Mouse (Mus musculus) monocyte, adult 5-6 weeks (primary cell): ENCODE results near the gene Reep3. TPM values are rescaled to one million over a fixed set of nuclear protein-coding genes. Genes with fewer than 3 reads are reported as not detected.
A peak's percentile ranks its signal among the peaks of the same experiment; 100 is the strongest.

Source experiments
- ATAC-seq: fragments of 153-309, 156-312 bp; replicated peaks from 2 replicates; pipeline ENCODE4 v1.8.0; 2017; ENCODE audit warnings: mild to moderate bottlenecking; ENCODE audit not compliant: low TSS enrichment, insufficient number of reproducible peaks, severe bottlenecking, poor library complexity, low FRiP score
- total RNA-seq: library from RNA; stranded (forward); fragments of 200-1000, 200-491, 200-594 nt; gene quantifications from 3 replicates; pipeline ENCODE4 v1.2.3, GENCODE M21; 2017

Gene Reep3
- total RNA-seq, 1 experiment from 2014 or later, result 12.9 TPM

DNA sequence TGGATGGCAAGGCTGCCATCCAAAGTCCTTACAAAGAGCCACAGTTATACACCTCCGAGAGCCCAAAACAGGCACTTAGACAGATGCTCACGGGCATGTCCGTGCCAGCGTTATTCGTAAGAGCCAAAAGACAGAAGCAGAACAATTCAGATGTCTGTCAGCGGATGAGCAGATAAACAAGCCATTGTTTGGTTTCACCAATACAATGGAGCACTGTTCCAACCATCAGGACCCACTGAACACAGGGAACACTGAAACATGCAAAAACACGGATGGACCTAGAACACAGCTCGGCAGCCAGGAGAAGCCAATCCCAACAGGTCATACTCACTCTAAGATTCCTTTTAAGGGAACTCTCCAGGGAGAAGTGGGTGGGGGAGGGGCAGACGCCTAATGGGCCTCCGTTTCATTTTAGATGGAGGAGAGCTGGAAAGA lies 35.4 kb downstream of the Reep3 start:
- ATAC-seq, result no peak

DNA sequence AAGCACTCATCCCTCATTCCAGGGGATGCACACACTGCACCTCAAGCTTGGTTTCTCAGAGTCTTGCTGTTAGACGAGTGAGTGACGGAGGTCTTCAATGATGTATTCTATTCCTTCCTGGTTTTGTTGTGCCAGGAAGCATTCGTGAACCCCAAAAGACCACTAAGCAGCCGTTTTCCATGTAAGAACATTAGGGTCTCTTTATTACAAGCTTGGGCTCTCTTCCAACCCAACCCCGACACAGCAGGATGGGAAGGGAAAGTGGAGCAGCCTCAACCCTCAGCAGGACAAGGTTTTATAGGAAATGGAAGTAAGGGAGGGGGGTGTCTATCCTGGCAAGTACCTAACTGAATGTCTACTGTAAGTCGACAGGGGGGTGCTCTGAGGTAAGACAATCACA lies 38.0 kb downstream of the Reep3 start:
- ATAC-seq, result no peak

DNA sequence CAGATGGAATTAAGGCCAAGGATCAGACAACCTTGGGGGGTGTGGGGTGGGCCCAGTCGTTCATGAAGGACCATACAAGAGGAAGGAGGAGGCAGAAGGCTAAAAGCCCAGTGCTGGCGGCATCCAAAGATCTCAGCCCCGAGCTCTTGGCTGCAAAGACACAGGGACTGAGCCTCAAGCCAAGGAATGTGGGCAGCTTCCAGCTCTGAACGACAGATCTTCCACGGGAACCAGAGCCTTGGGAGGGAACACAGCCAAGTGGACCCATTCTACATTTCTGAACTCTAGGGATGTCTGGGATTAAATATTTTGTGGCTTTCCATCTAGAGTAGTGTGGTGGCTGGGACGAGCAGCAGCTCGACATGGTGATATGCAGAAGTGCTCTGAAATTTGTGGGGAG lies 38.4 kb downstream of the Reep3 start:
- ATAC-seq, result no peak

DNA sequence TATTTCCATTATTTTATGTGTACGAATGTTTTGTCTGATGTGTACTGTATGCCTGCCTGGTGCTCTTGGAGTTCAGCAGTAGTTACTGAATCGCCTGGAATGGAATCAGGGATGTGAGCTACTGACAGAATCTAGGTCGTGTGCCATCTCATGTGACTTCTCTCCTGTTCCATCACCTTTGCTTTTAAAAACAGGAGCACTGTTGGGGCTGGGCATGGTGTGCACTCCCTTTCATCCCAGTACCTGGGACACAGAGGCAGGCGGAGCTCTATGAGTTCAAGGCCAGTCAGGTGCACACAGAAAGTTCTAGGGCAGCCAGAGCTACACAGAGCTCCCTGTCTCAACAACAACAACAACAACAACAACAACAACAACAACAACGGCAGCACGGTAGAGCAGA lies 39.0 kb downstream of the Reep3 start:
- no peak for ATAC-seq

DNA sequence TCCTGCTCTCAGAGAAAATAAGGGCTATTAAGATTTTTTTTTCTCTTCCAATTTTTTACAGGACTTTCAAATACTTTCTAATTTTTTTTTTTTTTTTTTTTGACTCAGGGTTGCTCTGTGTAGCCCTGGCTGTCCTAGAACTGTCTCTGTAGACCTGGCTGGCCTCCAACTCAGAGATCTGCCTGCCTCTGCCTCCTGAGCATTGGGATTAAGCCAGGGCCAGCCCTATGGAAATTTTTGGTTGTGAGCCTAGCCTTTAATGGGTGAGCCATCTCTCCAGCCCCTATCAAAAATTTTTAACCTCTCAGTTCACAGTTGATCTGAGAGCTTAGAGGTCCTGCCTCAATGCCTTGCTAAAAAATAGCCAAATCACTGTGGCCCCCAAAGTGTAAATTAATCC lies 39.5 kb downstream of the Reep3 start:
- no peak for ATAC-seq

DNA sequence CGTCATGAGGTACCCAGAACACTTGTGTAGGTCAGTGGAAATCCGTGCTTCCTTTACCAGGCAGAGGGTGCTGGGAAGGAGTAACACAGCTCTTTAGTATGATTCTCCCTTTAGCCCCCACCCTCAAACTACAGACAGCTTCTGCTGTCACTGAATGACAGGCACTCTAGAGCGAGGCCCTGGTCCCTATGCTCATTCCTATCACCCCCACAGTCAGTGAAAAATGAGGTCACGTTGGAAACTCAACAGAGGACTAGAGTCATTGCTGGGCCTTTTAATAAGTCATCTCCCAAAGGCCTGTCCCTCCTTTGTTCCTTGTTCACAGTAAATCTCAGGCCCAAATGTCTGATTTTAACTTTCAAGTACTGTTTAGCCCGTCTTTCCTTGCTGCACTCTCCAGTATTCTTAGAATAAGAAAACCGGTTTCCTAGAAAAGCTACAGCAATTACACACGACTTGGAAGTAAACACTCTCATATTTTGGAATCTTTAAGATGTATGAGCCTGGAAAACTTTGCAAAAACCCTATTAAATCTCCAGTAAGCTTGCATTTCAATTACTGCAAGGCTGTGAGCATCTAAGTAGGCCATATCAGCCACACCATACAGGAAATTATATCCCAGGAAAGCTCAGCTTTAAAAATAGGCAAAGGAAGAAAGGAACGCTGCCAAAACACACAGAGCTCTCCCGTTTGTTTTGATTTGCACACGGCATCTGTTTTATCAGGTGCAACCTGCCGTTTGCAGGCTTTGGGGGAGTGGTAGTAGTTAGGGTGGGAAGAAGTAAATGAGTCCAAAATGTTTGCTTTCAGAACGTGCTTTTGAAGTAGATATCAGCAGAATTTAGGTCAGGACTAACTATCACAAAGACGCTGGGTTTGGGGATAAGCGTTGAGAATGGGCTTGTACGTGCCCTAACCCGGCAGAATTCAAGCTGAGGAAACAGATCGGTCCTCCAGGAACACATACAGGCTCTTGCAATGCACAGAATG lies 40.6 kb downstream of the Reep3 start:
- ATAC-seq, result no peak

DNA sequence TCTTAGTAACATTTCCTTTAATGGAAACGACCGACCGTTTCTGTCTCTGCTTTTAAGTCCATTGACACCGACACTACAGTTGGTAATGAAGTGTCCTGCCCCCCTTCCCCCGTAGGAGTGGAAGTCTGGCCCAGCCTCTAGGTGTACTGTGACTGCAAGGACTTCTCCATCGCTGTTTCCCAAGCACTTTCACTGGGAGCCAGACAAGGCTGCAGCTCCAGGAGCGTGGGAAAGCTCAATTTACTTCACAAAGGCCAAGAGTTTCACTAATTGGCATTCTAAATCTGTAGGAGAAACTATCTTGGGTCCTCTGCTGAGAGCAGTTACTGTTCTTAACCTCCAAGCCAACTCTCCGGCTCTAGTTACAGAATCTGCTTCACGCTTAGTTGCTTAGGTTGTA lies 43.3 kb downstream of the Reep3 start:
- ATAC-seq, result no peak

DNA sequence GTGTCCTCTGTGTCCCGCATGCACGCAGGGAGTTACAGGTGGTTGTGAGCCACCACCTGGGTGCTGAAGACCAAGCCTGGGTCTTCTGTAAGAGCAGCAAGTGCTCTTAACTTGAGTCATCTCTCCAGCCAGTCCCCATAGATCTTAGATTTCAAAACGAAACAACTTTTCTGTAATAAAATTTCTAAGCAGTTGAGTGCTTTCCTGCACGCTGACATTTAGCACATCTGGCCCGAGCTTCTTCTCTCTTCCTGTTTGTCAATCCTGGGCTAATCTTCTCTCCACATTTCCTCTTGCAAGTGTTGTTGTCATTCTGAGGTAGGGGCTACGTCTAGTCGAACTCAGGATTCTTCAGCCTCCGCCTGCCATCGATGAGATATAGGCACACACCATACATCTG lies 44.3 kb downstream of the Reep3 start:
- no peak for ATAC-seq

DNA sequence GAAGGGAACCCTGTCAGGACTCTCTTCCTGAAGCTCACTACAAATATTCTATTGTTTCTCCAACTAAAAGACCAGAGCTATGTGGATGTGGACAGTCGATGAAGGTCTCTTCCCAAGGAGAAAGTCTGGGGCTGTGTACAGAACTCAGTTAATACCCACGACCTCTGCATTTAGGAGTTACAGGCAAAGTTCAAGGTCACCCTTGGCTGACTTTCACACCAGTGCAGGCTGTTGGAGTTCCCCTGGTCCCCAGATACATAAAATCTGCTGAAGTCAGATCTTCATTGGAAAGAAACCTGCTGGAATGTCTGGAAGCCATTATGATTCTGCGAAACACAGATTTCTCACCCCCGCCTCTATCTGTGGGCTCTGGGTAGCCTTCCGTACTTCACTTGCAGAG lies 45.3 kb downstream of the Reep3 start:
- ATAC-seq, result no peak

DNA sequence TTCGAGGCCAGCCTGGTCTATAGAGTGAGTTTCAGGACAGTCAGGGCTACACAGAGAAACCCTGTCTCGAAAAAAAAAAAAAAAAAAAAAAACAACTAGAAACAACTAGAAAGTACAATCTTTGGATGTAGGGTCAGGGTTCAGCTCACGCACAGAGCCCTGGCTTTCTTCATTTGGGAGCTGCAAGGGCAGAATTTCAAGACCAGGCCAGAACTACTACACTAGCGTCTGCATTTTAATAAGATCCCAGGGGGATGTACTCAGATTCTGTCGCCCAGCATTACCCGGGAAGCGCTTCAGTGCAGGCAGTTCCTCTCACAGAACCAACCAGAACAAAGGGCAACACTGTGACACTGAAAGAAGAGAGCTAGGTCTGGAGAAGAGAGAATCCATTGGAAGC lies 46.0 kb downstream of the Reep3 start:
- ATAC-seq, result no peak

DNA sequence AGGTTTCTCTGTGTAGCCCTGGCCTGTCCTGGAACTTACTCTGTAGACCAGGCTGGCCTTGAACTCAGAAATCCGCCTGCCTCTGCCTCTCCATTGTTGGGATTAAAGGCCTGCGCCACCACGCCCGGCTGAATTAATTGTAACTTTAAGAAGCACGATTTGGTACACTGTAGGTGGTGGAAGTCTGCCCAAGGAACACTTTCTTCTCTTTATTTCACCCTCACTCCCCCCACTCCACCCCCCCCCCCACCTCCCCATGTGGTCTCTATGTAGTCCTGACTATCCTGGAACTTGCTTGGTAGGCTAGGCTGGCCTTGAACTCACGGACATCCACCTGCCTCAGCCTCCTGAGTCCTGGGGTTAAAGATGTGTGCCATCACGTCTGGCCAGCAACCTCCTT lies 47.1 kb downstream of the Reep3 start:
- ATAC-seq, result no peak

DNA sequence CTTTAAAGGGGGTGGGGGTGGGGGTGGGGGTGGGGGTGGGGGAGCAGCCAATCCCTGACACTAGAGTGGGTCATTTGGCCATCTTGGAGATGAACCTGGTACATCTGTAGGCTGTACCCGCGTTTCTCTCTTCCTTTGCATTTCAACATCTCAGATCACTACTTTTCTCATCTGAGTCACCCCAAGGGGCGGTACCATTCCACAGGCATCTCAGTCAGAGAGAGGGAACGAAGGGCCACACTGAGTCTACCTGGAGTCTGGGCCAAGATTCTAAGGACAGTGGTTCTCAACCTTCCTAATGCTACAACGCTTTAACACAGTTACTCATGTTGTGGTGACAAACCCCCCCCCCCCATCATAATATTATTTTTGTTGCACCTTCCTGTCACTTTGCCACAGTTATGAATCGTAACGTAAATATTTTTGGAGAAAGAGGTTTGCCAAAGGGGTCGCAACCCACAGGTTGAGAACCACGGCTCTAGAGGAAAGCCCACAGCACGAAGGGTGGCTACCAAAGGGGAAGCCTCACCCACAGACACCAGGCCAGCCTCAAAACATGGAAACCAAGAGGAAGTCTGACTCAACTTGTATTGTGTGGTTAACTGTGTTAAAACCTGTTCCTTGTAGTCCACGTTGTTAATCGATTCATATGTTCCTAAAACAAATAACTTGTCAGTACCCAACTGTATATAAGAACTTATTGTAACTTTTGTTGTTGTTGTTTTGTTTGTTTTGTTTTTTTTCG lies 47.7 kb downstream of the Reep3 start:
- ATAC-seq, result peak; percentile 81

DNA sequence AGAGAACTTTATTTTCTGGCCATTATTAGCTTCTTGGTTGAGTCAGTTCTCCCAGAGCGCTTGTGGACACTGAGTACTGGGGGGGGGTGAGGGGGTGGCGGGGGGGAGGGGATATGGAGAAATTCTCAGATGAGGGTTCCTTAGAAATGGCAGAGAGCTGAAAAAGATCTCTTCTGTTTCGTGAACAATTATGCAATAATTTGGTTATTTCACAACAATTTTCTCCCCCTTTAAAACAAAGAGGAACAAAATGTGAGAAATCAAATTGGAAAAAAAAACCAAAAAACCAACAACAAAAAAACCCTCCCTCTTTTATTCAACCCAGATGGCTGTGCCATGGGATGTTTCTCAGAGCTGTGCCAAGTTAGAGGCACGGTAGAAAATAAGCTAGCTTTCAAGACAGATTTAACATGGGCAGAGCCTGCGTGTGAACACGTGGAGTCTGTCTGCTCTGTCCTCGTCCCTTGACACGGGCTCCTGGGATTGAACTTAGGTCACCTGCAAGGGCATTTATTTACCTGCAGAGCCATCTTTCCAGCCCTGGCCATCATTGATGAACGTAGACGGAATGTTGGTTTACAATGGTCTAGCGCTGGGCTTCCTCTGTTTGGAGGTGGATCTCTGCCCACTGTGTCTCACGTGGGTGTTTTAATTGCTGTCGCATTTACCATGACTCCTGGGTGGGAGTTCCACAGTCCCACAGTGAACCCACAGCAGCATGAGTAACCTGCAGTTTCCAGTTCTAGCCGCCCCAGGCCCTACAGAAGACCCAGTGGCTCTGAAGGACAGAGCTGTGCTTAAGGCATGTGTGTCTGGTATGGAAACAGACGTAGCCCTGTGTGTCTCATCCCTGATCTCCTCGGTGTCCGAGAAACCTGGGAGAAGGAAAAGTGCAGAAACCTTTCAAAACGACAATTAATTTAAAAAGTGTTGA lies 48.8 kb downstream of the Reep3 start:
- ATAC-seq, result no peak

DNA sequence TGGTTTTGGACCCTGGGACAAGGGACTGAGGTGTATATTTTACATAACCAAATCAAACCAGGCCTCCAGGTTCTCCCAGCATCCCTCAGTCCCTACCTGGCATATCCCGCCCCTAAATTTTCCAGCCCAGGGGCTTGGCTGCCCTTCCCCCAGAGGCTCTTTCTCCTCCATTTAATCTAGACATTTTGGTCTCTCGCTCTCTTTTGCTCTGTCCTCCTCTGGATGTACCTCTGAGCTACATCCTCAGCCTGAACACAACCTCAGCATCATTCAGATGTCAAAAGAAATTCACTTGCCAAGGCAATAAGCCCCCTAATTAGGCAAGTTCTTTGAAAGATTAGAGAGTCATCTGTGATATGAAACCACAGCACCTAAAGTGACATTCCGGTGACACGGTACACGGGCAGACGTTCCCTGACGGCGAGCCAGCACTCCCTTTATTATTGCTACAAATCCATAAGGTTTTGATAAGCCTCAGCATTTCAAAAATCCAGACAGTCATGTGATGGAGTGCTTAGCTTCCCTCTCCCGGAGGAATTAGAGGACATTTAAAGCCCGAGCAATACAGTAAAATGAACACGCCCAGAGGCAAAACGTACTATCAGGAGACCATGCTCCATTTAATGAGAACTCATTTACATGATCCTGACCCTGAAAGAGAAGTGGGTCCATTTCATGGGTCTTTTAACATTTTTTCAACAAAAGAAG lies 51.4 kb downstream of the Reep3 start:
- no peak for ATAC-seq

DNA sequence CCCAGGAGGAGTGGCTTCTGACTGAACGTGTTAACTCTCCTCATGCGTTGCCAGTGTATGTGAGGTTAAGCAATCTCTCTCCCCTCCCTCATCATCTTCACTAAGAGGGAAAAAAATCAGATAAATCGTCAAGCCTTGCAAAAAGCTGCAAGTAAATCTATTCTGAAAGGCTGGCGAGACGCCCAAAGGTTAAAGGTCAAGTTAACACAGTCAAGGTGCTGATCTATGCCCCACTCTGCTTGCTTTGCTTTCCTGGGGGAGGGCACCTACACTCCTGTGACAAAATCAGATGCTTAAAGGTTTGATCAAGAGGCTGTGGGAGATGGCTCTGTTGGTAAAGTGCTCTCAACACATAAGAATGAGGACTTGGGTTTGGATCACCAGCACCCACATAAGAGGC lies 52.4 kb downstream of the Reep3 start:
- no peak for ATAC-seq

DNA sequence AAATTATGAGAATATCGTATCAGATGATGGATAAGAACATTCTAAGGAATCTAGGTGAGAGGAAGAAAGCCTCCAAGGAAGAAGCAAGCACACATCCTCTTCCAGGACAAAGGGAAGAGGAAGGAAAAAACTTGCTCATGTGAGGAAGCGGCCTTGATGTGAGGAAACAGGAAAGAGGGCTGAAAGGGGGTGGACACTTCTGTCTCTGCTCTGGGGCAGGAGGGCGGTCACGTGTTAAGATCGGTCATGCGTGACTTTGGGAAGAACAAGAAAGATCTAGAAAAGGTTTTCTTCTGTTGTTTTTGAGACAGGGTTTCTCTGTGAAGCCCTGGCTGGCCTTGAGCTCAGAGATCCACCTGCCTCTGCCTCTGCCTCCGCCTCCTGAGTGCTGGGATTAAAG lies 53.5 kb downstream of the Reep3 start:
- ATAC-seq, result no peak

DNA sequence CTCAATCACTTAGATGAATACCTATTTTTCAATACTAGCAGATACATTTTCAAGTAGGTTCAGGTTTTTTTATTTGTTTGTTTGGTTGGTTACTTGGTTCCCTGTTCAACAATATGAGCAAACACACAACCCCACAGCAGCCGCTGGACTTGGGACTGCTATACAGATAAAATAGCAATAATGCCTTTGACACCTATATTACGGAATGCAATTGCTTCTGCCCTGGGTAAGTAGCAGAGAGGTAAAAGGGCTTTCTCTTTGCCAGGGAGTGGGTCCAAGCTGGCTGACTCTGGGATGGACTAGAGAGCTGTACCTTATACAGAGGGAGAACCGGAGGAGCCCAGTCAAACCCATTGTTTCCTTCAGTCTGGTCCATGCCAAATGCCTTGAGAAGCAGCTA lies 56.3 kb downstream of the Reep3 start:
- no peak for ATAC-seq

DNA sequence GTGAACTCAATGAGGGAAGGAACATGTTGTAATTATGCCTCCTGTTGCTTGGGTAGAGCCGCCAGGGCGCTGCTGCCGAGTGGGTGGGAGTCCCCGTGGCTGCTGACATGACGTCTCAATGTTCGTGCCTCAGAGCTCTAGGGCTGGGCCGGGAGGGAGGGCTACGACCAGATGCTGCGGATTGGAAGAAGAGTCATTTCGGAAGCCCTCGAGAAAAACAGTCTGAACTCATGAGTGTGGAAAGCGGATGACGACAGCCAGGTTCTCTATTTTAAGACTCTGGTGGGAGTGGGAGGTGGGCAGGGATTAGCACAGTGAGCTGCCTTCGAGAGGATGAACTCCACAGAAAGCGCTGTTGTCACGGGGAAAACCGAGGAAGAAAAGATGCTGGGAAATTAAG lies 57.7 kb downstream of the Reep3 start:
- ATAC-seq, result no peak
